Mouse (Mus musculus) cerebellum, adult 9-10 months (tissue): Measurements from ENCODE around the gene Neurl1a.
A peak's percentile ranks its signal among the peaks of the same experiment; 100 is the strongest.

Source experiments
- DNase-seq: peaks from one replicate; pipeline ENCODE4 v3.0.0; 2022

Gene Neurl1a

GRCm38 (mm10) chr19:47250931-47251330, 72.3 kb downstream of the Neurl1a start:
- DNase-seq = no peak

GRCm38 (mm10) chr19:47253053-47253628, 74.5 kb downstream of the Neurl1a start:
- no peak for DNase-seq

- DNase-seq = no peak
Measured at GRCm38 (mm10) chr19:47255036-47255435, 76.4 kb downstream of the Neurl1a start.

- no peak for DNase-seq
Measured at GRCm38 (mm10) chr19:47255919-47256318, 77.3 kb downstream of the Neurl1a start.

- peak; percentile 79 for DNase-seq
Measured at GRCm38 (mm10) chr19:47259581-47259980, 81.0 kb downstream of the Neurl1a start.

GRCm38 (mm10) chr19:47261196-47261595, 82.6 kb downstream of the Neurl1a start:
- no peak for DNase-seq

- DNase-seq = no peak
Measured at GRCm38 (mm10) chr19:47263621-47264020, 85.0 kb downstream of the Neurl1a start.

- peak; percentile 88 for DNase-seq
Measured at GRCm38 (mm10) chr19:47264322-47265092, 85.9 kb downstream of the Neurl1a start.

GRCm38 (mm10) chr19:47266070-47266801, 87.6 kb downstream of the Neurl1a start:
- no peak for DNase-seq

- DNase-seq = no peak
Measured at GRCm38 (mm10) chr19:47267066-47267465, 88.4 kb downstream of the Neurl1a start.

- DNase-seq = no peak
Measured at GRCm38 (mm10) chr19:47269729-47270128, 91.1 kb downstream of the Neurl1a start.

- DNase-seq = no peak
Measured at GRCm38 (mm10) chr19:47270520-47270919, 91.9 kb downstream of the Neurl1a start.

- no peak for DNase-seq
Measured at GRCm38 (mm10) chr19:47276730-47277129, 98.1 kb downstream of the Neurl1a start.

GRCm38 (mm10) chr19:47279372-47279771, 100.8 kb downstream of the Neurl1a start:
- no peak for DNase-seq

- peak; percentile 97 for DNase-seq
Measured at GRCm38 (mm10) chr19:47279788-47280532, 101.3 kb downstream of the Neurl1a start.

GRCm38 (mm10) chr19:47280894-47281293, 102.3 kb downstream of the Neurl1a start:
- DNase-seq = no peak

GRCm38 (mm10) chr19:47282050-47282454, 103.4 kb downstream of the Neurl1a start:
- no peak for DNase-seq

- no peak for DNase-seq
Measured at GRCm38 (mm10) chr19:47282688-47283215, 104.1 kb downstream of the Neurl1a start.

- DNase-seq = no peak
Measured at GRCm38 (mm10) chr19:47285581-47285980, 107.0 kb downstream of the Neurl1a start.

GRCm38 (mm10) chr19:47286886-47287450, 108.3 kb downstream of the Neurl1a start:
- DNase-seq = no peak

GRCm38 (mm10) chr19:47291307-47292080, 112.9 kb downstream of the Neurl1a start:
- no peak for DNase-seq
